Mouse (Mus musculus) CH12.LX (cell line): ENCODE results near the gene Sgsh. TPM values are rescaled to one million over a fixed set of nuclear protein-coding genes. Genes with fewer than 3 reads are reported as not detected.

Experiments used
- DNase-seq: peaks from one replicate; pipeline ENCODE4 v3.0.0-alpha.2; 2013; ENCODE audit errors: extremely low read depth
- H3K27ac ChIP-seq: 2 replicates; pipeline ENCODE4 v1.5.1; 2012; ENCODE audit warnings: low read depth, mild to moderate bottlenecking, control low read depth, moderate library complexity; ENCODE audit not compliant: insufficient read depth
- H3K27me3 ChIP-seq: replicated peaks from 2 replicates; pipeline ENCODE3; 2012; ENCODE audit warnings: inconsistent platforms
- H3K36me3 ChIP-seq, 2 experiments: replicated peaks in 1 of 2; 2 replicates each; pipeline versions ENCODE3 to v1.6.1; 2012; ENCODE audit warnings: inconsistent platforms in 1 of 2, low read length in 1 of 2, mild to moderate bottlenecking in 1 of 2, mixed read lengths in 1 of 2, moderate library complexity in 1 of 2; ENCODE audit not compliant: control insufficient read depth in 1 of 2, insufficient read depth in 1 of 2
- H3K4me1 ChIP-seq, 2 experiments: 2 replicates each; pipeline ENCODE4 v1.6.1; 2012; ENCODE audit warnings: inconsistent platforms in 1 of 2, moderate library complexity in 1 of 2; ENCODE audit not compliant: insufficient read depth in 2 of 2, control insufficient read depth in 1 of 2
- H3K4me2 ChIP-seq: 2 replicates; pipeline ENCODE4 v1.6.1; 2012; ENCODE audit warnings: low read depth, mild to moderate bottlenecking, control low read depth; ENCODE audit not compliant: poor library complexity, insufficient read depth, severe bottlenecking
- H3K4me3 ChIP-seq, 3 experiments: fragments of 150-350 bp in 1 of 3; sonication (generic) in 1 of 3; replicated peaks in 1 of 3; 2 replicates each; pipeline versions ENCODE3 to v1.5.1; 2011 to 2012; ENCODE audit warnings: low read depth in 2 of 3, low read length in 2 of 3, mild to moderate bottlenecking in 2 of 3, moderate library complexity in 2 of 3, control low read depth in 1 of 3, improper control_type of control experiment in 1 of 3, inconsistent platforms in 1 of 3, mixed read lengths in 1 of 3; ENCODE audit not compliant: poor library complexity in 1 of 3
- H3K79me2 ChIP-seq: replicated peaks from 2 replicates; pipeline ENCODE4 v1.6.1; 2012; ENCODE audit warnings: mild to moderate bottlenecking, moderate library complexity; ENCODE audit not compliant: control insufficient read depth, poor library complexity, insufficient read depth, severe bottlenecking; ENCODE audit errors: extremely low read depth
- H3K9ac ChIP-seq: 2 replicates; pipeline ENCODE4 v1.6.1; 2012; ENCODE audit warnings: low read depth, mild to moderate bottlenecking, control low read depth, moderate library complexity; ENCODE audit not compliant: insufficient read depth
- H3K9me3 ChIP-seq: replicated peaks from 2 replicates; pipeline ENCODE3; 2012; ENCODE audit warnings: low read length, inconsistent platforms, mixed read lengths
- CHD1 ChIP-seq: IDR thresholded peaks from 2 replicates; pipeline ENCODE4 v1.6.1; 2012; ENCODE audit warnings: low read depth, low read length, improper control_type of control experiment, inconsistent platforms
- CTCF ChIP-seq, 2 experiments: IDR thresholded peaks in 1 of 2; conservative IDR thresholded peaks in 1 of 2; 2 replicates each; pipeline ENCODE4 v1.5.1; 2011 to 2012; ENCODE audit warnings: low read depth in 2 of 2, low read length in 2 of 2, improper control_type of control experiment in 1 of 2, inconsistent platforms in 1 of 2, mild to moderate bottlenecking in 1 of 2, moderate library complexity in 1 of 2
- E2F4 ChIP-seq: IDR thresholded peaks from 2 replicates; pipeline ENCODE4 v1.6.1; 2011; ENCODE audit warnings: low read depth, low read length, improper control_type of control experiment; ENCODE audit not compliant: insufficient replicate concordance
- ELF1 ChIP-seq: IDR thresholded peaks from 2 replicates; pipeline ENCODE4 v1.6.1; 2014; ENCODE audit warnings: low read depth, mild to moderate bottlenecking, inconsistent platforms, low read length, improper control_type of control experiment
- ETS1 ChIP-seq: conservative IDR thresholded peaks from 2 replicates; pipeline ENCODE4 v1.6.1; 2012; ENCODE audit warnings: low read depth, mild to moderate bottlenecking, inconsistent platforms, low read length, improper control_type of control experiment, moderate library complexity
- GABPA ChIP-seq: IDR thresholded peaks from 2 replicates; pipeline ENCODE4 v1.6.1; 2012; ENCODE audit warnings: low read depth, low read length, improper control_type of control experiment, inconsistent platforms; ENCODE audit not compliant: insufficient replicate concordance
- HCFC1 ChIP-seq: IDR thresholded peaks from 2 replicates; pipeline ENCODE4 v1.6.1; 2012; ENCODE audit warnings: low read depth, mild to moderate bottlenecking, inconsistent platforms, low read length, improper control_type of control experiment
- IRF4 ChIP-seq: IDR thresholded peaks from 2 replicates; pipeline ENCODE4 v1.6.1; 2014; ENCODE audit warnings: low read depth, mild to moderate bottlenecking, inconsistent platforms, low read length, improper control_type of control experiment
- JUN ChIP-seq: IDR thresholded peaks from 2 replicates; pipeline ENCODE4 v1.6.1; 2011; ENCODE audit warnings: low read depth, mild to moderate bottlenecking, low read length, improper control_type of control experiment, moderate library complexity; ENCODE audit not compliant: insufficient read depth
- JUND ChIP-seq: conservative IDR thresholded peaks from 2 replicates; pipeline ENCODE4 v1.6.1; 2011; ENCODE audit warnings: low read depth, low read length, improper control_type of control experiment
- KAT2A ChIP-seq: IDR thresholded peaks from 2 replicates; pipeline ENCODE4 v1.6.1; 2012; ENCODE audit warnings: low read length, improper control_type of control experiment, inconsistent platforms; ENCODE audit not compliant: insufficient replicate concordance
- MAX ChIP-seq: IDR thresholded peaks from 2 replicates; pipeline ENCODE4 v1.6.1; 2011; ENCODE audit warnings: low read length, improper control_type of control experiment
- MEF2A ChIP-seq: IDR thresholded peaks from 2 replicates; pipeline ENCODE4 v1.6.1; 2014; ENCODE audit warnings: low read depth, mild to moderate bottlenecking, inconsistent platforms, low read length, improper control_type of control experiment, borderline replicate concordance
- MXI1 ChIP-seq: IDR thresholded peaks from 2 replicates; pipeline ENCODE4 v1.6.1; 2011; ENCODE audit warnings: mild to moderate bottlenecking, low read depth, low read length, improper control_type of control experiment
- MYC ChIP-seq: IDR thresholded peaks from 2 replicates; pipeline ENCODE4 v1.6.1; 2011; ENCODE audit warnings: low read depth, mild to moderate bottlenecking, improper control_type of control experiment, low read length
- NELFE ChIP-seq: IDR thresholded peaks from 2 replicates; pipeline ENCODE4 v1.6.1; 2011; ENCODE audit warnings: low read depth, low read length, improper control_type of control experiment
- NRF1 ChIP-seq: IDR thresholded peaks from 2 replicates; pipeline ENCODE4 v1.6.1; 2014; ENCODE audit warnings: low read depth, mild to moderate bottlenecking, inconsistent platforms, low read length, improper control_type of control experiment, moderate library complexity
- POLR2A ChIP-seq: IDR thresholded peaks from 2 replicates; pipeline ENCODE4 v1.6.1; 2011; ENCODE audit warnings: low read depth, mild to moderate bottlenecking, improper control_type of control experiment, low read length
- POLR2AphosphoS2 ChIP-seq: IDR thresholded peaks from 2 replicates; pipeline ENCODE4 v1.6.1; 2011; ENCODE audit warnings: low read depth, low read length, improper control_type of control experiment
- RAD21 ChIP-seq: IDR thresholded peaks from 2 replicates; pipeline ENCODE4 v1.6.1; 2011; ENCODE audit warnings: low read depth, mild to moderate bottlenecking, low read length, improper control_type of control experiment, moderate library complexity
- RCOR1 ChIP-seq: conservative IDR thresholded peaks from 2 replicates; pipeline ENCODE4 v1.6.1; 2012; ENCODE audit warnings: low read depth, mild to moderate bottlenecking, inconsistent platforms, low read length, improper control_type of control experiment
- SIN3A ChIP-seq: IDR thresholded peaks from 2 replicates; pipeline ENCODE4 v1.6.1; 2012; ENCODE audit warnings: low read length, improper control_type of control experiment, inconsistent platforms
- TCF12 ChIP-seq: IDR thresholded peaks from 2 replicates; pipeline ENCODE4 v1.6.1; 2014; ENCODE audit warnings: low read depth, mild to moderate bottlenecking, inconsistent platforms, low read length, improper control_type of control experiment
- UBTF ChIP-seq: IDR thresholded peaks from 2 replicates; pipeline ENCODE4 v1.6.1; 2012; ENCODE audit warnings: low read depth, mild to moderate bottlenecking, inconsistent platforms, low read length, improper control_type of control experiment, moderate library complexity
- USF2 ChIP-seq: conservative IDR thresholded peaks from 2 replicates; pipeline ENCODE4 v1.6.1; 2011; ENCODE audit warnings: low read depth, low read length, improper control_type of control experiment
- ZC3H11A ChIP-seq: IDR thresholded peaks from 2 replicates; pipeline ENCODE4 v1.6.1; 2012; ENCODE audit warnings: low read depth, mild to moderate bottlenecking, inconsistent platforms, low read length, improper control_type of control experiment
- ZMIZ1 ChIP-seq: IDR thresholded peaks from 2 replicates; pipeline ENCODE4 v1.6.1; 2012; ENCODE audit warnings: low read depth, mild to moderate bottlenecking, inconsistent platforms, low read length, improper control_type of control experiment
- ZNF384 ChIP-seq: IDR thresholded peaks from 2 replicates; pipeline ENCODE4 v1.6.1; 2012; ENCODE audit warnings: low read depth, low read length, improper control_type of control experiment, inconsistent platforms
- dilution Hi-C: fragments of 300-500 bp; cut with MboI; formaldehyde crosslinking; loops from 2 replicates; pipeline ENCODE4 v1.14.3; 2020; ENCODE audit warnings: low sequenced_read_pairs; ENCODE audit not compliant: extremely low pct_unique_long_range_greater_than_20kb, extremely low pct_ligation_motif_present
- in situ Hi-C: fragments of 300-500 bp; cut with MboI; formaldehyde crosslinking; loops from 3 replicates; pipeline ENCODE4 v1.14.3; 2019; ENCODE audit warnings: low sequenced_read_pairs, low pct_ligation_motif_present, low pct_unique_long_range_greater_than_20kb, mixed read lengths
- polyA plus RNA-seq: library from polyadenylated mRNA; unstranded; fragments of >175 nt; gene quantifications from 2 replicates; pipeline ENCODE4 v1.2.1, GENCODE M21; 2012; ENCODE audit warnings: low read depth; ENCODE audit not compliant: insufficient read length
- total RNA-seq, 2 experiments: library from RNA; depleted of rRNA; stranded (reverse); fragments of 300-350 nt in 1 of 2; fragments of >200 nt in 1 of 2; gene quantifications; 2 replicates each; pipeline ENCODE4 v1.2.3; 2012 to 2014

Gene Sgsh
- total and polyA plus RNA-seq, 3 experiments: 3.2 to 12.2 (median 10.6) TPM

- H3K79me2 ChIP-seq: peaks cover 36% of the 10 kb centered on the region
- in situ Hi-C loops (no loop called here), dilution Hi-C loops (no loop called here)
- H3K27me3 ChIP-seq: peaks cover 48% of the 10 kb centered on the region
- peaks cover 11 to 21% of the 10 kb centered on the region in 2 experiments for H3K4me1 ChIP-seq
- no peak for TF ChIP-seq ELF1
- peak; percentile 96 for TF ChIP-seq MXI1
- no peak for TF ChIP-seq POLR2A
- no peak for TF ChIP-seq MAX
- no peak for TF ChIP-seq HCFC1
- TF ChIP-seq CHD1: no peak
- no peak for TF ChIP-seq ZNF384
- peak; percentile 99 for TF ChIP-seq SIN3A
- TF ChIP-seq GABPA: no peak
- no peak for TF ChIP-seq KAT2A
- no peak for TF ChIP-seq ZMIZ1
- H3K4me2 ChIP-seq: peak overlapping the region; percentile 63
- H3K4me3 ChIP-seq: peak overlapping the region; percentile 79 to 86 (median 80)
- no peaks in the 10 kb centered on the region for H3K9me3 ChIP-seq
- H3K36me3 ChIP-seq: peaks cover 27 to 29% of the 10 kb centered on the region in 2 experiments
- peak overlapping the region; percentile 70 for H3K9ac ChIP-seq
- no peak overlapping the region for H3K27ac ChIP-seq
- peak; percentile 38 for DNase-seq
Measured at GRCm38 (mm10) chr11:119300246-119300935, 54.9 kb downstream of the Sgsh start.

GRCm38 (mm10) chr11:119299391-119300245 is 55.7 kb downstream of the Sgsh start, which contains the start of gene Eif4a3:
Eif4a3 (minus strand) TSS chr11:119300089.
- Histone ChIP-seq H3K9ac (peak within 1 kb of the TSS; percentile 93), H3K4me3 (peak within 1 kb of the TSS; percentile 79 to 99 (median 89)), H3K9me3 (no peaks in the 10 kb centered on the region), H3K79me2 (peaks cover 41% of the 10 kb centered on the region), H3K4me1 (peaks cover 7 to 21% of the 10 kb centered on the region in 2 experiments), H3K27ac (peak within 1 kb of the TSS; percentile 51), H3K27me3 (peaks cover 41% of the 10 kb centered on the region), H3K36me3 (peaks cover 34 to 36% of the 10 kb centered on the region in 2 experiments), H3K4me2 (peak within 1 kb of the TSS; percentile 97)
- DNase-seq: peak; percentile 96
- in situ Hi-C loops (no loop called here), dilution Hi-C loops (no loop called here)
- no peak for TF ChIP-seq RAD21
- peak; percentile 60; the same call in 1 of the 2 replicates for TF ChIP-seq MYC
- TF ChIP-seq POLR2AphosphoS2: peak; percentile 89; the same call in 1 of the 2 replicates
- TF ChIP-seq ELF1: peak; percentile 98
- TF ChIP-seq TCF12: peak; percentile 91
- TF ChIP-seq MEF2A: peak; percentile 44; the same call in 1 of the 2 replicates
- TF ChIP-seq MXI1: no peak
- TF ChIP-seq SIN3A: no peak
- no peak for TF ChIP-seq CTCF (conservative IDR thresholded peaks at IDR 0.05 in 1 of 2, IDR thresholded peaks at IDR 0.05 in 1 of 2; ENCODE audit: low read depth in 2 of 2, low read length in 2 of 2)
- no peak; the same call in 1 of the 2 replicates for TF ChIP-seq UBTF
- no peak for TF ChIP-seq ETS1
- peak; percentile 95 for TF ChIP-seq HCFC1
- TF ChIP-seq JUN: no peak
- TF ChIP-seq ZC3H11A: no peak
- TF ChIP-seq NRF1: peak; percentile 66
- no peak for TF ChIP-seq JUND
- TF ChIP-seq ZMIZ1: peak; percentile 84
- TF ChIP-seq E2F4: 0 out of 2 replicates have a peak, but pooled peaks have one; percentile 38
- TF ChIP-seq IRF4: 0 out of 2 replicates have a peak, but pooled peaks have one; percentile 64
- TF ChIP-seq RCOR1: no peak; the same call in 1 of the 2 replicates
- TF ChIP-seq NELFE: peak; percentile 97
- TF ChIP-seq CHD1: no peak
- no peak for TF ChIP-seq USF2
